Mouse (Mus musculus): ENCODE measurements around the gene Cables2.
A peak's percentile ranks its signal among the peaks of the same experiment; 100 is the strongest.

Gene Cables2

DNA sequence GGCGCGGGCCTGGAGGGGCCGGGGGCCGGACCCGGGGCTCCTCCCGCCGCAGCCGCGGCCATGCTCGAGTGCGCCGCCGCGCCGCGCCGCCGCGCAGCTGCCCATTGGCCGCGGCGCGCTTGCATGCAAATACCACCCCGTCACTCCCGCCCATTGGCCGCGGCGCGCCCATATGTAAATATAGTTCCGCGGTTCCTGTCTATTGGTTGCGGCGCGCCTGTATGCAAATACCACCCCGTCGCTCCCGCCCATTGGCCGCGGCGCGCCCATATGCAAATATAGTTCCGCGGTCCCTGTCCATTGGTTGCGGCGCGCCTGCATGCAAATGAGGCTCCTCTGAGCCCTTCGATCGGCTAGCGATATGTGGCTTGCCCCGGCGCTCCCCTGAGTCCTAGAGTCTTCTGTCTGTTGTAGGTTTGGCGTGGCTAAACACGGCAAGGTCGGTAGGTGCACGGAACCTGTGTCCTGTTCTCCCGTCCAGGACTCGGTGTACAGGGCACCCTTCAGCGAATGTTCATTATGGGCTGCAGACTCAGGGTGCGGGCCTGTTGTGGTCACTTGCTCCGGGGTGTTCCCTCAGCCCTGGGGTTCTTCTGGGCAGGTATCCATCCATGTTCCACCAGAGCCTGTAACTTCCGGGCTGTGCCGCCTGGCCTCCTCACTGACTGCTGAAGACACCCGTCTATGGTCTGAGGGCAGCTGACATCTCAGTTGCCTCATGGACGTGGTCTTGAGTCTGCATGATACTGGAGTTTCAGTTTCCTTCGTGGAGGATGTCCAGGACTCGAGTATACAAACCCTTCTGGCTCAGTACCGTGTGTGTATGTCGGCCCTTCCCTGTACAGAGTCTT is at the start of gene Cables2:
TSS of gene Cables2 (minus strand) at position 103 of the 851 bp plus-strand sequence.
- peak; percentile 93 to 94 for DNase-seq (ENCODE audit: low spot score in 2 of 2)

DNA sequence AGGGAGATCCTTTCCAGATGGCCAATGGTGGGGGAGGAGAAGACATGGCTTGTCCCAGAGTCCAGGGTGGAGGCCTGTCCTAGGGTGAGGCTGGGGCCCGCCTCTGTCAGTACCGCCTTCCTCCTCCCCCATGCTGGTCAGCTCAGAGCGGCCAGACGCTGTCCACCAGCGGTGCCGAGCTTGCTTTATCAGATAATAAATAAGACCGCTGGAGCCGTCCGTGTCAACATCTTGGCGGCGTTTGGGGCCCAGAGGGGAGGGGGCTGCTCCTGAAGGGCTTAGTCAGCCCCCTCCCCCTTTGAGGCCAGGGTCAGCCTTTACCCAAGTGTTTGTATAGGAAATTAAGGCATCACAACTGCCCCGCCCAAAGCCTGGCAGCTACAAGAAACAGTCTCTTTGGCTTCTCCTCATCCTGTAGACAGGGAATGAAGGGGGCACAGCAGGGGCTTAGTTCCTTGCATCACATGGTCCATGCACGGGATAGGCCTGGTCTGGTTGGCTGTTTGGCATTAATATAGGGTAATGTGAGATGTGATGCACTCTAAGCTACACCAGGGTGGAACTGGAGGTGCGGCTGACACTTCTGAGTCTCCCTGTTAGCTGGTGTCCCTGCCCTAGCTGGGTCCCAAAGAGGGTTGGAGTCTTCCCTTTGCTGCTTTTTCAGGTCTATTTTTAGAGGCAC is 49.5 kb upstream of the Cables2 start:
- no peak for DNase-seq (ENCODE audit: low spot score in 2 of 2)

DNA sequence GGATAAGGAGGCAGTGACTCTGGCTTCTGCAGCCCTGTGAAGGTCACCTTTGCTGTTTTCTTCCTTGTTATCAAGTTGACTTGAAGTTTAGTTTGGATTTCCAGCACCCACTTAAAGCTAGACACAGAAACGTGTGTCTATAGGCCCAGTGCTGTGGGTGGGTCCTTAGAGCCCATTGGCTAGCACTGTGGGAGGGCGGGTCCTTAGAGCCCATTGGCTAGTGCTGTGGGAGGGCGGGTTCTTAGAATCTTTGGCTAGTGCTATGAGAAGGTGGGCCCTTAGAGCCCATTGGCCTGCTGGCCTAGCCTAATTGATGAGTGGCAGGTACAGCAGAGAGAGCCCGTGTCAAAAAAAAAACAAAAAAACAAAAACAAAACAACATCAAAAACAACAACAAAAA is 46.9 kb upstream of the Cables2 start:
- no peak for DNase-seq (ENCODE audit: low spot score in 2 of 2)

DNA sequence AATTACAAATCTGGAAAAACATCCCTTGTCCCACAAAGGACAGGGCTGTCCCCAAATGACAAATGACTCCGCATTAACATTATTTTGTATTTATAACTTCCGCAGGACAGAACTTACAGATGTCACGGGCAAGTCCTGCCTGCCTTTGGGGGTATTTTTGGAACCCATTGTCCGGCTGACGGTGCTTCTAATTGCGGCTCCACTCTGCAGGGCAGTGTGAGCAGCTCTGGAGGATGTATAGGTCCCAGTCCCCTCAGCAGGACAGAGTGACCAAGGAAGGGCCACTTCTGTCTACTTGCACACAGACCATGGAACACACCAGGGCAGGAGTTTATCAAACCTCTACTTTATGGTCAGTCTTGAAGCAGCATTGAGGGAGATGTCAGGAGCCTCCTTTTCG is 44.3 kb upstream of the Cables2 start:
- no peak for DNase-seq (ENCODE audit: low spot score in 2 of 2)

DNA sequence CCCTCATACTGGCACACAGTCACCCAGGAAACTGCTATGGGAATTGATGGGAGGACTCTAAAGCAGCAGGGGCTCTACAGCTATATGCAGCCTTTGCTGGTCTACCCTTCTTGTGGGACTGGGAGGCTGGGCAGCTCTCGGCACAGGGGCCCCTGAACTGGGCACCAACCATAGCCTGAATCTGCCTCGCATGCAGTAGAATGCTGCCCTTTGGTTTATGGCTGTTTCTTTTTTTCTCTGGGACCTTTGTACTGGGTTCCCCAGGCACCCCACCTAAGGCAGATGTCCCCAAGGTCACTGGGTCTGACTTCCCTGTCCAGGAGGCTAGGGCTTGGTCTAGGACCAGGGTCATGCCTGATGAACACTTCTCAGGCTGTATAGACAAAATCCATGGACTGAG is 41.0 kb upstream of the Cables2 start:
- DNase-seq (ENCODE audit: low spot score in 2 of 2), result no peak

DNA sequence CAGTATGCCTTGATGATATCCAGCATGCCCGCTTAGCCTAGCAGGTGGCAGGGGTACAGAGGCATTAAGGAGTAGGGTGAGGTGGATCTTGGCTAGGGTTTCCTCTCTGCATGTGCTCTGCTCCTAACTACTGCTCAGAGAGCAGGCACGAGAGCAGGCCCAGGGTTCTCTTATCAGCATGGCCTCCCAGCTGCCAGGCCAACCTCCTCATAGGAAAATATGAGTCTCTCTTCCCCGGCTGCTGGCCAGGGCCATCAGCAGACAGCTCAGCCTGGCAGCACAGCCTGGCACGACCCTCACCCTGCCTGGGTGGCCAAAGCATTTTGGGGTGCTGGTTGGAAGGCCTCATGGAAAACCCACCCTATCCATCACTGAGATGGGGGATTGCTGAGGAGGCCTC is 37.9 kb upstream of the Cables2 start:
- DNase-seq (ENCODE audit: low spot score in 2 of 2), result no peak

DNA sequence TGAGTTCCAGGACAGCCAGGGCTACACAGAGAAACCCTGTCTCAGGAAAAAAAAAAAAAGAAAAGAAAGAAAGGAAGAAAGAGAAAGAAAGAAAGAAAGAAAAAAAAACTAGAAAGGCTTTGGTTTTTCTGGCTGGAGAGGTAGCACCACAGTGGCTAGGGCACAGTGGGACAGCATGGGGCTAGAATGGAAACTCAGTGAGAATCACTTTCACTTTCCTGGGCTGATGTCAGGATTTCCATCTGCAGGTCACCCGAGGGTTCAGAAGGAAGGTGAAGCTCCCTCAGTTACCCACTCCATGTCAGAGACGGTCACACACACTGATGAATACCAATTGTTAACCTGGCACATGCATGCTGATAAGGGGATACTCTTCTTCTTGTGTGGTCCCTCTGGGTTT is 34.4 kb upstream of the Cables2 start:
- no peak for DNase-seq (ENCODE audit: low spot score in 2 of 2)

DNA sequence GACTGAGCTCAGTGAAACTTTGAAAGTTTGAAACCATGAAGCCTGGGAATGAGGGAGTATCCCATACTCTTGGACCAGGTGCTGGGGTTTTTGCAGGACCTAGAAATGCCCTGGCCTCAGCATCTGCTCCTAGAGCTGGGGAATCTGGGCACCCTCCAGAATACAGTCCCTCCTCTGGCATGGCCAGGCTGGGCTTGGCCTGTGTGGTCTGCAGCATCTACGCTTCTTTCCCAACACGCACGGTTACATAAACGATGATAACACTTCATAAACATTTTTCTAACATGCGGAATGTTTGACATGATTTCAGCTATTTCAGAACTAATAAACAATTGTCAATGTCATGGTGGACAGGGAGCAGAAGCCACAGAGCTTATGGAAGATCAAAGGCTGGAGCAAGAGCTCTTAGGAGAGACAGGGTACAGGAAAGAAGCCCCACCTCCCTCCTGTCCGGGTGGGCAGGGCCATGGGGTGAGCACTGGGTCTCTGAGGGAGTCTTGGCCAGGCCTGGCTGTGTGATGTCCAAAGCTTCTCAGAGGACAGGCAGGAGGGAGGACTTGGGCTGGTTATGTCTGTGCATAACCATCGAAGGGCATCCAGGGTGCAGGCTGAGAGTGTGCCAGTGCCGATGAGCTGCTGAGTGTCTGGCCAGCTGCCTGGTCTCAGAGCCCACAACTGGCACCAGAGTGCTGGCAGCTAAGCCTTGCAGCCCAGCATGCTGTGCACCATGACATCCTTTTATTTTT is 33.3 kb upstream of the Cables2 start:
- DNase-seq (ENCODE audit: low spot score in 2 of 2), result no peak

DNA sequence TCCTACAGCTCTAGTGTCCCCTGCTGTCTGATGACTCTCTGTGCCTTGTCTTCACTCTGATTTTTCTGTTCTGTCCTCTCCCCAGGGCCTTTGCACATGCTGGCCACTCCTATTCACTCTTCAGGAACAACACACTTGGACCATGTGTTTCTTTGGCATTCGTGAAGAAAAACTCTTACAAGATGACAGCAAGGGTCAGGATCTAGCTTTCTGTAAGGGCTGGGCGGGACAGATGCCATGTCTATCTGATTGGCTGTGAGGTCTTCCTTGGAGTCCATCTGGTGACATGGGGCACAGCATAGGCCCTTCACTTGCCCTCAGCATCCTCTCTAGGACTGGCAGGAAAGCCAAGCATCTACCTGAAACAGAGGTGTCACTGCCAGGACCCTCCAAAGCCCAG is 32.7 kb upstream of the Cables2 start:
- no peak for DNase-seq (ENCODE audit: low spot score in 2 of 2)

DNA sequence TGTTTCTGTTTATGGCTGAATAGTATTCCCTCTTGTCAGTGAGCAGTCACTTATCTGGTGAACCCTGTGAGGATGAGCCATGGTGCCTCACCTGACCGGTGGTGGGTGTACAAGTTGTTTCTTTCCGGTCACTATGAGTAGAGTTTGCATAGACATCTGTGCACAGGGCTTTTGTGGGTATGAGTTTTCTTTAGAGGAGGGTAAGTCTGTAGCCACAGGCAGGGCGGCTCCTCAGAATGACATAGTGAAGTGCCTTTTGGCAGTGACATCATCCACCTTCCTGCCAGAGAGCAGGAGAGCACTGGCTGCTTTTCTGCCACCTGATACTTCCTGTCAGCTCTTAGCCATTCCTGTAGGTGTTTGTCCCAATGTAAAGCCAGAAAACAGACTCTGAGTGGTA is 32.2 kb upstream of the Cables2 start:
- no peak for DNase-seq (ENCODE audit: low spot score in 2 of 2)

DNA sequence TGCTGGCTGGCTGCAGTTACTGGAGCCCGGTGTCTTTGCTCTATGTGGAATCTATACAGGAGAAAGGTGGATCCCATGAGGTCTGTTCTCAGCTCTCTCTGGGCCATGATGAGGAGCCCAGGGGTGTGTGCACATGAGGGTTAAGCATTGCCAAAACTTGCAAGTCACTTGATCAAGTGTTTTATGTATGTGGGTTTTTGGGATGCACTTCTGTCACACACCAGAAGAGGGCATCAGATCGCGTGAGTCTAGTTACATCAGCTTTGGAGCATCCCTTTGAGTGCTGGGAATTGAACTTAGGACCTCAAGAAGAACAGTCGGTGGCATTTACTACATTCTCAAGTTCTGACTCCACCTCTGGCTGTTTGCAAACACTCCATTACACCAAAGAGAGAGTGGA is 31.3 kb upstream of the Cables2 start:
- DNase-seq (ENCODE audit: low spot score in 2 of 2), result no peak

DNA sequence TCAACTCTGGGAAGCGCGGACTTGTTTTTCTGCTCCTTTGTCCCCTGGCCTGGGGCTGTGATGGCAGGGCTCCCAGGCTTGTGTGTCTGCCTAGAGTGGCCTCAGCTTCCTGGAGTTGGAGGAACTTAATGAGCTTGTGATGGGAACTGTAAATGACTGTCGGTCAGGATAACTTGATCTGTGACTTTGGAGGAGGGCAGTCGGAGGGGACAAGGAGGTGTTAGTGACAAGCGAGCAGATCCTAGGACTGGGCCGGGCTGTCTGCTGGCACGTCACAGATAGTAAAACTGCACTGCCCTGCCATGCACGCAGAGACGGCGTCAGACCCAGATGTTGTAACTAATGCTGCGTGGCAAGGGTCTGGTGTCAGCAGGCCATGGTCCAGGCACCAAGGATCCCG is 30.2 kb upstream of the Cables2 start:
- DNase-seq (ENCODE audit: low spot score in 2 of 2), result no peak

DNA sequence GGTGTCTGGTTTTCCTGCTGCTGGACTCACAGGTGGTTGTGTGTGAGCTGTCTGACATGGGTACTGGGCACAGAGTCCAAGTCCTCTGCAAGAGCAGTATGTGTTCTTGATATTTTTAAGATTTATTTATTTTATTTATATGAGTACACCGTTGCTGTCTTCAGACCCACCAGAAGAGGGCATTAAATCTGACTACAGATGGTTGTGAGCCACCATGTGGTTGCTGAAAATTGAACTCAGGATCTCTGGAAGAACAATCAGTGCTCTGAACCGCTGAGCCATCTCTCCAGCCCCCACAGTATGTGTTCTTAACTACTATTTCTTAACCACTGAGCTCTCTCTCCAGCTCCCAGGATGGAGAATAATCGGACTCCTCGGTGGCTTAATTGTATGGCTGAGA is 28.9 kb upstream of the Cables2 start:
- DNase-seq (ENCODE audit: low spot score in 2 of 2), result no peak

DNA sequence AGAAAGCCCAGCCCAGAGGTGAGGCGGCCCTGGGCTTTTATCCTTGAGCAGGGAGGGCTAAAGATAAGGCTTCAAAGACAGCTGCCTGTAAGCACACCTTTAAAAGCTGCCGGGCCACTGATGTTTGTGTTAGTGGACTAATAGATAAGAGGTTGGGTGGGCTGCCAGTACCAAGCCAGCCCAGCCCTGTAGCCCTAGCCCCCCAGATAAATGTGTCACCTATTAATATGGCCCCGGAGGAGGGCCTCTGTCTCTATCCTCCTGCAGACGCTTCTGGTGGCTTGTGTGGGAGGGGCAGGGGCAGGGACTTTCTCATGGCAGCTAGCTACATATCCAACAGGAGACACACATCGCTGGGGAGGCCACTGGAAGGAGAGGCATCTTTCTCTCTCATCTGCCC is 27.5 kb upstream of the Cables2 start:
- DNase-seq (ENCODE audit: low spot score in 2 of 2), result no peak

DNA sequence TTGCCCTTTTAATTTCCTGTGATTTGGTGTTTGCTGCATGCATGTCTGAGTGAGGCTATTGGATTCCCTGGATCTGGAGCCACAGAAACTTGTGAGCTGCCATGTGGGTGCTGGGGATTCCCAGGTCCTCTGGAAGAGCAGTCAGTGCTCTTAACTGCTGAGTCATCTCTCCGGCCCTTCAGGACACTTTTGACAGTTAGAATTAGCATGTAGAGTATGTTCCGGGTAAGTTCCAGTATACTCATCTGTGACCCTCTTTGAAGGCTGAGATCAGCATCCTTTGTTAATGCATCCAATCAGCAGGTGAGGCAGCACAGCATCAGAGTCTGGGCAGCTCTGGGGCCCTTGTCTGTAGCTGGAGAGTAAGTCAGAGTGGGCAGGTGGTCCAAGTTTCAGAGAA is 27.0 kb upstream of the Cables2 start:
- DNase-seq (ENCODE audit: low spot score in 2 of 2), result no peak

DNA sequence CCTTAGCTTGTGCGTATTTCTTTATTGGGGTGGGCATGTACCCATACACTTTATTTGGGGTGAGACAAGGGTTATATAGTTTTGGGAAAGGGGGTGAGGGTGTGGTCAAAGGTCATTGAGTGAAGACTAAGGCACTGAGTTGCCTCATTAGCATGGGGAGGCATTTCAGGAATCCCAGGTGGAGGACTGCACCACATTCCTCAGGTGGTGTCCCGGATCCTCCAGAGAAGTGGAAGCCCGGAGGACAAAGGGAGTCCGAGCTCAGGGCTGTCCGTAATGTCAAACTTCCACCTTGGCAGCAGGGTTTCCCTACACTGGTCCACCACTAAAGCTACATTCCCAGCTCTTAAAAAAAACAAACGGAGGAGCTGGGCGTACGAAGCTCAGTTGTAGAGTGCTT is 19.6 kb upstream of the Cables2 start:
- DNase-seq (ENCODE audit: low spot score in 2 of 2), result no peak

DNA sequence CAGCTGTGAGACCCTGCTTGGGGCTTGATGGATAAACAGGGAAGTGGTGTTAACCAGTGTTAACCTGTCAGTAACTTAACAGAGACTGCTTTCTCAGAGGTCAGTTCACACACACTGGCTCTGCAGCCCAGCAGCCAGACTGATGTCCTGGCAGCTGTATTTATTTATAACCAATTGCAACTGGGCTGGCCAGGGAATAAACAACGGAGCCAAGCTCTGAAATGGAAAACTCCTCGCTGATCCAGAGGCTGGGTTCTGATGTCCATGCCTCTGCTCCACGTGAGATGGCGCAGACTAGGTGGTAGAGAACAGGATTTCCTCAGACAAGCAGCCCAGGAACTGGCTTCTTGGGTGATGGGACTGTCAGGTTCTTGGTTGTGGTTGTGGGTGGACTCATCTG is 18.7 kb upstream of the Cables2 start:
- DNase-seq (ENCODE audit: low spot score in 2 of 2), result no peak

DNA sequence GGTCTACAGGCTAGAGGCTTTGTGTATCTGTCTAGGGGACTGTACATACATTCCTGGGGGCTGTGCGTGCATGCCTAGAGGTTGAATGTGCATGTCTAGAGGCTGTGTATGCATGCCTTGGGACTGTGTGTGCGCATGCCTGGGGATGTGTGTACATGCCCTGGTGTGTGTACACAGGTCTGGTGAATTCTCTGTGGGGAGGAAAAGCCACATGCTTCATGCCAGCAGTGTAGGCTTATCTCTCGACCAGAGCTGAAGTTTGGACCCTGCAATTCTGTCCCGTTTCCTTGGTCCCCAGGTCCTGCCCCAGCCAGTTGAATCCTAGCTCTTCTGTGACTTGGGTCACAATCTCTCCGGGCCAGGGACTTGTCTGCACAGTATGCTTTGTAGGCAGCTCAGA is 18.3 kb upstream of the Cables2 start:
- DNase-seq (ENCODE audit: low spot score in 2 of 2), result no peak

DNA sequence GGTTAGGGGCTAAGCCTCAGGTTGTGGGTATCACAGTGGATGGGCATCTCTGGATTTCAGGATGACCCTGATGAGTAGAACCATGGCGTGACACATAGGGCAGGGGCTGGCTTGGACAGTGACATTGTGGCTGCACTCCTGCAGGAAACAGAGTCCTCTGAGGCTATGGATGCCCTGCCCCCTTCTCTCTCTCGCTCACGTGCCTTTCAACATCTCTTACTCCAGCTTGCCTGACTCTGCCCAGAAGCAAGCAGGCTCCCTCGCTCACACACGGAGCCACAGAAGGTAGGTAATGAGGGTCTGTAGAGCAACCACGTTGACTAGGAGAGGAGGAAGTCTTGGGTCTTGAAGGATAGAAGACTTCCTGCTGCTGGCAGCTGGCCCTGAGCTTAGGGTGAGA is 17.2 kb upstream of the Cables2 start:
- no peak for DNase-seq (ENCODE audit: low spot score in 2 of 2)

DNA sequence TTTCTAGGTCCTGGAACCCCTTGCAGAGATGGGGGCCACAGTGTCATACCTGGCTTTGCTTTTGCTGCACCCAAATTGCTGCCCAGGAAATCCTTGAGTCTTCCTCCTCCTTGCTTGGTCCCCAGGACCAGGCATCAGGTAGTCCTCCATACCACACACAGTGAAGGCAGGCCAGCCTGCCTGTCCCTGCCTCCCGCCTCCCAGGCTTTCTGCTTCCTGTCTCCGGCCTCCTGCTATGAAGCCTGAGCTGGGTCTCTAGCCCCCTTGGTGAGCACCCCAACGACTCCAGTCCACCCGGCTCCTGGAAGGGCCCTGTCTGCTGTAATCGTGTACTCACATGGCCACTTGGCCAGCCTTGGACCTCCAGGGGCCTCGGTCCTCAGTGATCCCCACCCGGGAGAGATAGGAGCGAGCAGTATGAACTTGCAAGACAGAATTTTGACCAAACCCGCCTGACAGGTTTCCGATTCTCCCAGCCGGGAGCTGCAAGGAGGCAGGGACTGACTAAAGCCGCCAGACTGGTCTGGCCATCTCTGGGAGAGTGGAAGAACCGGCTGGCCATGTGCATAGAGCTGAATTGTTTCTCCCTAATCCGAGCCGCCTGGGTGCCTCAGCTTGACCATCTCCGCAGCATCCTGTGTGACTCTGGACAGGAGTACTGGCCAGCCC is 16.3 kb upstream of the Cables2 start, which contains the start of gene Rbbp8nl:
TSS of gene Rbbp8nl (minus strand) at position 440 of the 669 bp plus-strand sequence.
- DNase-seq (ENCODE audit: low spot score in 2 of 2), result no peak

DNA sequence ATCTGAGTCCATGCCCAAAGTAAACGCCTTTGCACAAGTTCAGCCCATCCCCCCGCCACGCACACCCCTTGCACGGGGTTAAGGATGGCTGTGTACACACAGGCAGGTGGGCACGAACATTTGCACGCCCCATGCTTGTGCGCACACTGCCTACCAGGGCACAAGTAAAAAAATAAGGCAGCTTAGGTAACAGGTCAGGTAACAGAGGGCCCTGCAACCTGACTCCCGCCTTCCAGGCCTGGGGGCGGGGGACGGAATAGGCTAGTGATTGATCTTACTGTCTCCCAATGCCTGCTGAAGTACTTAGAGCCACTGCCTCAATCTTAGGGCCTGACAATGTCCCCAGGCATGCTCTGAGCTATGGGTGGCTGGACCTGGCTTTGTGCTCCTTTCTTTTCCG is 15.7 kb upstream of the Cables2 start:
- no peak for DNase-seq (ENCODE audit: low spot score in 2 of 2)

DNA sequence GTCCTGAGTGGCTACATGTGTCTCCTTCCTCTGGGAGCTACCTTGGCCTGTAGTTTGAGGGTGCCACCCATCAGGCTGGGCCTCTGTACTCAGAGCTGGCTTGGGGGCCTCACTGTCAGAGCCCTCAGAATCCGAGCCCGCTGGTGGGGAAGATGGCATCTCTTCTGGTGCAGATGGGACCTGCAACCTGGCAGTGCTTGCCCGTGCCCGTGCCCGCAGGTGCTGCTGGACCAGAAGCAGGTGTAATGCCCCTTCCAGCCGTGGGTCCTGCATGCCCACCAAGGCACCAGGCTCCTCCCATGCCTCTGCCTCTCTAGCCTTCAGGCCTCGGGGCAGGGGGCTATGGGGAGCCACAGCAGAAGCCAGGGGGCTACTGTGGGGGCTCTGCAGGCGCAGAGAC is 6.0 kb upstream of the Cables2 start:
- DNase-seq (ENCODE audit: low spot score in 2 of 2), result no peak
